In the genomic region with DNA sequence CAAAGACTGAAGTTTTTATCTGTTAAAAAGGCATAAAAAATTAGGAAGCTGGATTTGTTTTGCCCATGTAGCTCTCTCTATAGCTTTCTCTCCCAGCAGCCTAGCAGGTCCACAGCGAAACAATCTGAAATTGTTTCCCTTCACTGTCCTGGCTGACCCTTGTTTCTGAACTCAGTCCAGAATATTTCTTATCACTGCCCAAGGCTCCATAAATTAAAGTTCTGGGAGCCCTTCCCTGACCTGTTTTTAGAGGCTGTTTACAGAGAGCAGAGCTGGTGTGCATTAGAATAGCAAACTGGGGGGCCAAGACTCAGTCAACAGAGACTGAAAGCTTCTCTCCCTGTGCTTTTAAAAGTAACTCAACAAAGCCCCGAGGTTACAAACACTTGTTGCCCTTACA, we compare ENCODE assay signal across 22 mouse cellular contexts.
"Had no signal": no experiment of that assay in that cellular context is flagged by ENCODE, and none has a peak within 500 bp of the region (broad histone marks: within the 10 kb centered on the region; RNA-seq: fewer than 3 reads in every experiment).

No protein-coding gene starts in this region.

- H3K4me2 ChIP-seq: limb, embryonic 13.5 days; liver, embryonic 12.5 days; liver, embryonic 15.5 days; lung, embryonic 15.5 days; midbrain, embryonic 13.5 days; neural tube, embryonic 13.5 days; stomach, embryonic 15.5 days had no signal

- H3K4me1 ChIP-seq: limb, embryonic 10.5 days; limb, embryonic 13.5 days; liver, embryonic 15.5 days; lung, embryonic 15.5 days; midbrain, embryonic 10.5 days; midbrain, embryonic 13.5 days; neural tube, embryonic 13.5 days; stomach, embryonic 15.5 days had no signal

- H3K9ac ChIP-seq: limb, embryonic 13.5 days; liver, embryonic 12.5 days; liver, embryonic 15.5 days; lung, embryonic 15.5 days; midbrain, embryonic 13.5 days; neural tube, embryonic 13.5 days; stomach, embryonic 15.5 days had no signal

- ATAC-seq: liver, embryonic 12.5 days; midbrain, embryonic 13.5 days; midbrain, embryonic 16.5 days had no signal

- H3K27me3 ChIP-seq: limb, embryonic 13.5 days; liver, embryonic 12.5 days; liver, embryonic 15.5 days; lung, embryonic 15.5 days; megakaryocyte, embryonic 14.5 days; midbrain, embryonic 13.5 days; neural tube, embryonic 13.5 days; stomach, embryonic 15.5 days had no signal

- H3K4me3 ChIP-seq: layer of hippocampus, adult 2 months; limb, embryonic 10.5 days; limb, embryonic 13.5 days; liver, embryonic 12.5 days; liver, embryonic 15.5 days; lung, embryonic 15.5 days; megakaryocyte, embryonic 14.5 days; midbrain, embryonic 10.5 days; midbrain, embryonic 13.5 days; myocyte; neural tube, embryonic 13.5 days; stomach, embryonic 15.5 days had no signal

- DNase-seq: layer of hippocampus, adult 9-11 months; liver; lung, adult 18-20 months; lung, postnatal 10 days; lung, postnatal 36 days; retina, postnatal 1 day; right cerebral cortex, postnatal 25 days; spleen, adult 18-20 months; thymus, postnatal 25 days had no signal

- H3K9me3 ChIP-seq: limb, embryonic 10.5 days; limb, embryonic 13.5 days; liver, embryonic 12.5 days; liver, embryonic 15.5 days; lung, embryonic 15.5 days; midbrain, embryonic 10.5 days; neural tube, embryonic 13.5 days; stomach, embryonic 15.5 days had no signal

- H3K36me3 ChIP-seq: limb, embryonic 10.5 days; limb, embryonic 13.5 days; liver, embryonic 12.5 days; liver, embryonic 15.5 days; lung, embryonic 15.5 days; midbrain, embryonic 10.5 days; midbrain, embryonic 13.5 days; neural tube, embryonic 13.5 days; stomach, embryonic 15.5 days had no signal

- H3K27ac ChIP-seq: layer of hippocampus, adult 2 months; limb, embryonic 10.5 days; limb, embryonic 13.5 days; liver, embryonic 12.5 days; liver, embryonic 15.5 days; lung, embryonic 15.5 days; midbrain, embryonic 10.5 days; midbrain, embryonic 13.5 days; neural tube, embryonic 13.5 days; stomach, embryonic 15.5 days had no signal
